Mouse (Mus musculus) spleen, postnatal 10 days (tissue): ENCODE measurements around the gene Chml.

ENCODE experiments used
- DNase-seq, 2 experiments: peaks; one replicate each; pipeline ENCODE4 v3.0.0; 2021 to 2022; ENCODE audit warnings: low spot score in 2 of 2

Chml gene

DNA sequence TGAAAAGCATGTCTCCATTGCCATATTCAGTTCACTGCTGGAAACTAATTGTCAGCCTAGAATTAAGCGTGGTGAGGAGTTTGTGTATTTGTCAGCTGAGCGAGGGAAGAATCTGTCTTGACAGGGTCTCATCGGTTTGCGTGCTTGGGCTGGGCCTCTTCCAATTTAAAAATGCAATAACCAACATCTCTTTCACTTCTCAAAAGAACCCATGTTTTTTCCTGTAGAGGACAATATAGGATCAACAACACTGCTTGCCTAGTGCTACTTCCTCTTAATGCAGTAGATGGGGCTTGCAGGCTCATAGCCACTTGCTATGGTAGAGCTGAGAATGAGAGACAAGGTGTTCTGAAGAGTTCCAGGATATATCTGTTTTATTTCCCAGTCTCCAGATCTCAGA is 32.8 kb downstream of the Chml start:
- DNase-seq, result no peak

DNA sequence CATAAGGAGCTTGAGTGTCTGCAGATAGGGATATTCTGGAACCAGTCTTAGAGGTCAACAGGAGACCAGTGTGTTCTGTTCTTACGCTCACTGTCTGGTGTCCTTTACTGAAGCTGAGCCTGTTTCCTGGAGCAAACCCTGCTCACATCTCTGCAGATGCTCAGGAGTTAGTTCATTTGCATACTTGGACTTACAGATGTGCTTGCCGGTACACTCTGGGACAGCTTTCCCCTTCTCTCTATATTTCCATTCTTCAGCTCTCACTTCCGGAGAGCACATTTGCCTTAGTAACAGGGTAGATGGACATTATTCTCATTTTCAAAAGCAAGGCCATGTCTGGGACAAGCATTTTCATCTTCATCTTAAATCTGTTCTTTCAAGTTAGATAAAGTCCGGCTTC is 44.1 kb downstream of the Chml start:
- no peak for DNase-seq

DNA sequence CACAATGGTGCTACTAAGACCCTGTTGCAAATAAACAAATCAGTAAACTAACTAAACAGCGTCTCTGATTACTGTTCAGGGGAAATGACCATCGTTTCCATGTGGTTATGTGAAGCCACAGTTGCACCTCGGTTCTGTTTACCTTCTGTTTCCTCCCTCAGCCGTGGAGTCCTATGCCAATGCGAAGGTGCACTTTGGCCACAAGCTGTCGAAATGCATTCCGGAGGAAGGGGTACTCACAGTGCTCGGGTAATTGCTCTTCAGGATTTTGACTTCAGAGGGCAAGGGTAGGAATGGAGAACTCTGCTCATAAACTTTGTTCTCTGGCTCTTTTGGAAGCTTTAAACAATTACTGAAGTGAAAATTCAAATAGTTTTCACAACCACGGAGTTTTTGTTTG is 45.7 kb downstream of the Chml start:
- DNase-seq, result no peak

DNA sequence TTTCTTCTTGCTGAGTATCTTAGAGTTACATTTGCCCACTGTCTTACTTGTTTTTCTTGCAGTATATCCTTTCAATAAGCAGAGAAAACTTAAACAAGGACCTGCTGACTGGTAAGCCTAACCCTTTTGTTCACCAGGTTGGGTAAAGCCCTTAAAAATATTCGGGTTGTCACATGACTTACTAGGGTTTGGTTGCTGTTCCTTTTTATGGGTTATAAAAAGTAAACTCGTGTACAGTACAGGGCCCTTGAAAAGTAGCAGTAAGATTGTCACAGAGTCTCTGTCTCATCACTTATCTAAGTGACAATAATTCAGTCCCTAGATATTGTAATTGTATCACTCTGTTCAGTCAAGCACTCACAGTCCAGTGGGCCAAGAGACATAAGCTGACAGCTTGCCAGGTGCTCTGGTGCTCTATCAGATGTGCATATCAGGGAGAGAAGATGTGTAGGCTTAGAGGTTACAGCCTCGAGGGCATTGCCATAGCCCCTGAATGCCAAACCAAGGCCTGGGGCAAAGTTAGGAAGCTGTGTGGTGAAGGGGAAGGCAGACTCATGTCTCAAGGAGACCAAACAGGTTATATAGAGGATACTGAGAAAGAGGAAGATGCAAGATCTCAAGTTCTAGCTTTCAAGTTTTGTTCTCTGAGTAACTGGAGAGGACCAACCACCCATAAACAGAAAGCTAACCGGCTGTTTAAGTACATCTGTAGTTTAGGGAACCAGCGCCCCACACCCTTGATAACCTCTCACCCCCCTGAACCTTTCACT is 49.0 kb downstream of the Chml start:
- no peak for DNase-seq

DNA sequence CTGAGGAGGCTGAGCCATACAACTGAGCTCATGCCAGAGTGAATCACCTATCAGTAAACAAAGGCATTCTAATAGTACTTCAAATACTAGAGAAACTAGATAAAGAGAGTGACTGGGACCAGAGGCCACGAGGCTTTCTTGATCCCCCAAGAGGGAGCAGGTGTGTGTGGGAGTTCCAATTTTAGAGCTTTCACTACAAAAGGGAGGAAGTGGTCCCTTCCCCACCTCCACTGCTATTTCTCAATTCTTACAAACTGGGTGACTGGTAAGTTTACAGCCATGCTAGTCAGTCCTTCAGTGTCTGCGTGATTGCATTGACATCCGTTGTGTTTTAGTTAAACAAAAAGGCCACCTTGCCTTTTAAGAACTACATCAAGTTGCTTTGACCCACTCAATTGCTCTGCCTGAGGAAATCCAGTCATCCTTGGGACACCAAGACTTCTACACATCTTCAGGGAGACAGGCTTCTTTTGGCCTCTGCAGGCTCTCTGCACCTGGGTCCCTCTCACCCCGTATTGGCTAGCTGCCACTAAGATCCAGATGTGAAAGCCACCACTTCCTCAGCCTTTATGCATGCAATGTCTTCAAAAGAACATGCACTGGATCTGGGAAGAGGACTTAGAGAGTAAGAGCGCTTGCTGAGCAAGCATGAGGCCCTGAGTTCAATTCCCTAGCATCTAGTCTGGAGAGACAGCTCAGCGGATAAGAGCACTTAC is 52.1 kb downstream of the Chml start:
- DNase-seq, result no peak

DNA sequence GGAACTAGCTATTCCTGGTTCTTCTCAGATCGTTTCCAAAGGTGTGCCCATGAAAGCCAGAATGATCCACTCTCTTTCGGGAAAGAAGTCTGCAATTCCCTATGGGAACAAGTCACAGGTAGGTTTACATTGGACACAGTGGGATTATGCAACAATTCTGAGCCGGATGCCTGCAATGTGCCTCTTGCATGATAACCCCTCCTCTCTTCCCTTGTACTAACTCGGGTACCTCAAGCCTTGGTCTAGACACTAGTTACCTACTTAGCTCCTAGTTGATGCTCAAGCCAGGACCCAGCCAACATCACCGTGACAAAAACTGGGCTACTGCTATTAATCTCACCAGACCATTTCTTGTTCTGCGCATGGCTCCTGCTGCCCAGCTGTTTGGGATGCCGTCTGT is 53.6 kb downstream of the Chml start:
- DNase-seq, result no peak

DNA sequence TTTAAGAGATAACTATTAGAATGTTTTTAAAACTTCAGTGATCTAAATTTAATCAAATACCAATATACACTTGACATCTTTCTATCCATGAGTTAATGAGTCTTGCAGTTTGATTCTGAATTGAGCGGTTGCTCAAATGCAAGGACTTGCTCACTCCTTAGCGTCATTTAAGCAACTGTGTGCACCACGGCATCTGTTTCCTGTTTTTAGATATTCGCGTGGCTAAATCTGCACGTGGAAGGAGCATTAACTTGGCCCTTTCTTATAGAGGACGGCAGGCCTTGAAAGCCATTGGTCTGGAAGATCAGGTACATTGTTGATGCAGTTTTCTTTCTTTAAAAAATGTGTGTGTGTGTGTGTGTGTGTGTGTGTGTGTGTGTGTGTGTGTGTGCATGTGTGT is 55.0 kb downstream of the Chml start:
- DNase-seq, result no peak

DNA sequence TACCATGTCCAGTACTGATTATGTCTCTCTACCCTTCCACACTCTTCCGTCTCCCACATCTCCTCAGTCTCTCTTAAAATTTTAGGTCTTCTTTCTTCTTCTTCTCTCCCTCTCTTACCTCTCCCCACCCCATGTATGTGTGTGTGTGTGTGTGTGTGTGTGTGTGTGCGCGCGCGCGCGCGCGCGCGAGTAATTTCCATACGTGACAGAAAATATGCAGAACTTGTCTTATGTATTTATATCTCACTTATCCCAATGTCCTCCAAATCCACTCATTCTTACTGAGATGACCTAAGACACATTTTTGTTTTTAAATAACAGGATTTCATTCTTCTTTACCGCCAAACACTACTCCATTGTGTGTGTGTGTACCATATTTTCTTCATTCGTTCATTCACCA is 60.2 kb downstream of the Chml start:
- no peak for DNase-seq
